Mouse (Mus musculus): ENCODE data around the gene Angptl8.

DNA sequence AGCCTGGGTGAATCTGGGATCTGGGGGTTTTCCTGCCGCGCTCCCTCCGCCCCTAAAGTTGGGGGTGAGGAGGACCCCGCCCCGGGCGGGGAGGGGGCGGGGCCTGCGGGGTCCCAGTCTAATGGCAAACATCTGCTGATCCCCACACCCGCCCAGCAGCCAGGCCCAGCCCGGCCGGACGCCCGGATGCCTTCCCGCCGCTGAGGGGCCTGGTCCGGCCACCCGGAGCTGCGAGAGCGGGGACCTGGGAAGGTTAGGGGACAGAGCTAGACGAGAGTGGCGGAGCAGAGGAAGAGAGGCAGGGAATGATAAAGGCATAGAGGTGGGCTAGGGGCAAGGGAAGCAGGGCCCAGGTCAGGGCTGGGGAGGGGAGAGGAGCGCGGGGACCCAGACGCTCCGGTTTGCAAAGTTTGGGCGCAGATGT, 37.4 kb upstream of the Angptl8 start:
- TF ChIP-seq CTCF (IDR thresholded peaks at IDR 0.05; ENCODE audit: extremely low read depth, insufficient read depth, low read length) = no peak
- no peak for TF ChIP-seq POLR2A (IDR thresholded peaks at IDR 0.05; ENCODE audit: extremely low read depth, insufficient read depth, low read length)

Measured in cortical plate, adult 2 months (tissue).